Mouse (Mus musculus) left cerebral cortex, postnatal 25 days (tissue): ENCODE data around the gene Tm9sf3. TPM values are rescaled to one million over a fixed set of nuclear protein-coding genes. Genes with fewer than 3 reads are reported as not detected.

ENCODE experiments used
- DNase-seq, 2 experiments: peaks; one replicate each; pipeline ENCODE4 v3.0.0; 2022; ENCODE audit warnings: low spot score in 2 of 2, mixed read lengths in 1 of 2
- intact Hi-C: fragments of 180-260 bp; cut with DNase I; formaldehyde crosslinking; loops from one replicate; pipeline ENCODE4 v1.15.1; 2025
- total RNA-seq, 2 experiments: library from RNA; stranded (reverse); gene quantifications; 2 replicates each; pipeline ENCODE4 v1.2.3; 2021

The Tm9sf3 gene
- total RNA-seq, 2 experiments from 2014 or later: 135 to 144 TPM

GRCm38 (mm10) chr19:41193379-41193778 lies 70.4 kb downstream of the Tm9sf3 start:
- intact Hi-C loops: no loop called here
- no peak for DNase-seq

GRCm38 (mm10) chr19:41192953-41193352 lies 70.8 kb downstream of the Tm9sf3 start:
- no peak for DNase-seq
- intact Hi-C loops: no loop called here

- DNase-seq: no peak
- intact Hi-C loops: no loop called here
Measured at GRCm38 (mm10) chr19:41191724-41192123, 72.1 kb downstream of the Tm9sf3 start.

GRCm38 (mm10) chr19:41190876-41191434 lies 72.8 kb downstream of the Tm9sf3 start:
- intact Hi-C loops: no loop called here
- no peak for DNase-seq

- intact Hi-C loops: no loop called here
- DNase-seq: no peak
Measured at GRCm38 (mm10) chr19:41177331-41177730, 86.5 kb downstream of the Tm9sf3 start.

- DNase-seq: no peak
- intact Hi-C loops: no loop called here
Measured at GRCm38 (mm10) chr19:41176881-41177280, 86.9 kb downstream of the Tm9sf3 start.

- DNase-seq: no peak
Measured at GRCm38 (mm10) chr19:41165914-41166235, 97.9 kb downstream of the Tm9sf3 start.

GRCm38 (mm10) chr19:41165144-41165913 lies 98.5 kb downstream of the Tm9sf3 start:
- intact Hi-C loops: no loop called here
- no peak for DNase-seq

More at GRCm38 (mm10) chr19:41165914-41166235, 97.9 kb downstream of the Tm9sf3 start:
- intact Hi-C loops: no loop called here

- DNase-seq: no peak
- intact Hi-C loops: no loop called here
Measured at GRCm38 (mm10) chr19:41164447-41165095, 99.2 kb downstream of the Tm9sf3 start.

Other genes with a start within 250 kb of the Tm9sf3 start
- gene Dntt, start 234.7 kb downstream of the Tm9sf3 start, total RNA-seq: under 1 TPM in 1 of 2 experiments, not detected in 1; 0.16 TPM
- gene Opalin, start 186.9 kb downstream of the Tm9sf3 start, total RNA-seq: 10 to 100 TPM in 1 of 2 experiments, 1 to 10 TPM in 1; 7.6 to 11.5 TPM
- gene Tll2, start 57.2 kb downstream of the Tm9sf3 start, total RNA-seq: 1 to 10 TPM; 1.0 to 1.6 TPM
- 1 to 10 TPM; 1.8 to 3.0 TPM for gene Pik3ap1, start 121.1 kb upstream of the Tm9sf3 start, total RNA-seq
- 10 to 100 TPM; 19.5 to 19.8 TPM for gene Lcor, start 218.6 kb upstream of the Tm9sf3 start, total RNA-seq